Comparison of ENCODE assay signal across 7 mouse cellular contexts in the genomic region with DNA sequence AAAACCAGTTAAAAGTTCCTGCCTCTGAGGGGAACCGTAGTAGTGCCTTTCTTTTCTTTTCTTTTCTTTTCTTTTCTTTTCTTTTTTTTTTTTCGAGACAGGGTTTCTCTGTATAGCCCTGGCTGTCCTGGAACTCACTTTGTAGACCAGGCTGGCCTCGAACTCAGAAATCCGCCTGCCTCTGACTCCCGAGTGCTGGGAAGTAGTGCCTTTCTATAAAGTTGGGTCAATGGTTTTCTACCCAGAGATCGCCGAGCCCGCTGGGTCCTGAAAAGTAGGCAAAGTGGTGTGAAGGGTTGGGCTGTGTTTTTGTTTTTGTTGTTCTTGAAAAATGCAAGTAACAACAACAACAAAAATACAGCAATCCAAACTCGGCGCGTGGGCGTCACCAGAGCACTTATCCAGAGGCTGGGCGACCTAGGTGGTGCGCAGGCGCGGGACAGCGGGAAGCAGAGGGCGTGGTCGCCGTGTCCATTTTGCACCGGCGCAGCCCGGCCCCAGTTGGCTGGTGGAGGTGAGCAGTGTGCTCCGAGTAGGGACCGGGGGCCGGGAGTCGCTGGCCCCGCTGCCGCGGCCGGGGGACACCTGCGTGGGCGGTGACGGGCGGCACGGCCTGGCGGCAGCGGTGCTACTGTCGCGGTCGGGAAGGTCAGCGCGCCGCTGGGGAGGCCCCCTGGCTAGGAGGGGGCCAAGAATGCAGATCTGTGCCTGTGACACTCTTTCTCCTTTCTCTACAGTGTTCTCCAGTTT. TPM values are rescaled to one million over a fixed set of nuclear protein-coding genes. Genes with fewer than 3 reads are reported as not detected.
A peak's percentile ranks its signal among the peaks of the same experiment; 100 is the strongest.
DNase-seq lines count a peak whose midpoint lies in the region; ATAC-seq lines count a peak whose summit lies in the region.

No protein-coding gene starts in this region.

- no peaks in the 10 kb centered on the region for H3K9me3 ChIP-seq in embryonic facial prominence, embryonic 11.5 days (replicated peaks; ENCODE audit: control insufficient read depth, low read length)
- no peaks in the 10 kb centered on the region for H3K9me3 ChIP-seq in limb, embryonic 11.5 days (ENCODE audit: control insufficient read depth, low read length)
- no peaks in the 10 kb centered on the region for H3K9me3 ChIP-seq in midbrain, embryonic 14.5 days (ENCODE audit: control insufficient read depth, low read length)

- ATAC-seq in embryonic facial prominence, embryonic 11.5 days (replicated peaks; ENCODE audit: insufficient number of reproducible peaks, low FRiP score, low TSS enrichment, low read depth), result peak; percentile 96
- peak; percentile 88; the same call in 1 of the 2 replicates for ATAC-seq in limb, embryonic 11.5 days (ENCODE audit: insufficient number of reproducible peaks, low FRiP score, low TSS enrichment, low read depth)
- ATAC-seq in midbrain, embryonic 14.5 days (ENCODE audit: low FRiP score, low TSS enrichment), result peak; percentile 92

- peak overlapping the region; percentile 80 for H3K9ac ChIP-seq in embryonic facial prominence, embryonic 11.5 days (replicated peaks; ENCODE audit: low read length)
- H3K9ac ChIP-seq in limb, embryonic 11.5 days (ENCODE audit: low read length), result peak overlapping the region; percentile 85
- peak overlapping the region; percentile 78 for H3K9ac ChIP-seq in midbrain, embryonic 14.5 days (replicated peaks; ENCODE audit: low read length)

- no peaks in the 10 kb centered on the region for H3K36me3 ChIP-seq in embryonic facial prominence, embryonic 11.5 days (replicated peaks; ENCODE audit: control insufficient read depth, insufficient read depth, low read depth, low read length)
- H3K36me3 ChIP-seq in limb, embryonic 11.5 days (ENCODE audit: control insufficient read depth, insufficient read depth, low read length), result no peaks in the 10 kb centered on the region
- peaks cover 5% of the 10 kb centered on the region; the same call in 1 of the 2 replicates for H3K36me3 ChIP-seq in midbrain, embryonic 14.5 days (ENCODE audit: control insufficient read depth, insufficient read depth, low read length)

- WGBS in embryonic facial prominence, embryonic 11.5 days, result 7% methylated on average over 43 of the region's 44 CpGs
- 6% methylated on average over 44 of the region's 44 CpGs for WGBS in limb, embryonic 11.5 days
- 5% methylated on average over 44 of the region's 44 CpGs for WGBS in midbrain, embryonic 14.5 days

- peak overlapping the region; percentile 79 for H3K4me3 ChIP-seq in embryonic facial prominence, embryonic 11.5 days (ENCODE audit: low read depth, low read length)
- H3K4me3 ChIP-seq in limb, embryonic 11.5 days (ENCODE audit: low read depth, low read length), result peak overlapping the region; percentile 68
- H3K4me3 ChIP-seq in midbrain, embryonic 14.5 days (replicated peaks; ENCODE audit: low read depth, low read length), result peak overlapping the region; percentile 74

- no peaks in the 10 kb centered on the region for H3K4me1 ChIP-seq in embryonic facial prominence, embryonic 11.5 days (ENCODE audit: control insufficient read depth, insufficient read depth, low read length)
- no peaks in the 10 kb centered on the region for H3K4me1 ChIP-seq in limb, embryonic 11.5 days (ENCODE audit: control insufficient read depth, insufficient read depth, low read length)
- H3K4me1 ChIP-seq in midbrain, embryonic 14.5 days (ENCODE audit: control insufficient read depth, insufficient read depth, low read length), result peaks cover 28% of the 10 kb centered on the region

- no peaks in the 10 kb centered on the region for H3K27me3 ChIP-seq in embryonic facial prominence, embryonic 11.5 days (ENCODE audit: control insufficient read depth, insufficient read depth, low read length)
- no peaks in the 10 kb centered on the region for H3K27me3 ChIP-seq in limb, embryonic 11.5 days (ENCODE audit: control insufficient read depth, insufficient read depth, low read length)
- no peaks in the 10 kb centered on the region for H3K27me3 ChIP-seq in midbrain, embryonic 14.5 days (ENCODE audit: control insufficient read depth, insufficient read depth, low read length)

- peak; percentile 96 for DNase-seq in adrenal gland, postnatal 14 days
- peak; percentile 90 for DNase-seq in embryonic facial prominence, embryonic 11.5 days (ENCODE audit: low spot score)
- peak; percentile 99 for DNase-seq in heart, adult 11 months
- peak; percentile 92 for DNase-seq in kidney, adult 18-20 months
- peak; percentile 95 for DNase-seq in limb, embryonic 11.5 days (ENCODE audit: low spot score)
- peak; percentile 92 for DNase-seq in midbrain, embryonic 14.5 days
- peak; percentile 79 to 87 for DNase-seq in spleen, adult 18-20 months

- H3K27ac ChIP-seq in embryonic facial prominence, embryonic 11.5 days (replicated peaks; ENCODE audit: low read depth, low read length), result 0 out of 2 replicates have a peak overlapping the region, but pooled peaks have one; percentile 41
- H3K27ac ChIP-seq in limb, embryonic 11.5 days (replicated peaks; ENCODE audit: low read depth, low read length), result 0 out of 2 replicates have a peak overlapping the region, but pooled peaks have one; percentile 55
- peak overlapping the region; percentile 80 for H3K27ac ChIP-seq in midbrain, embryonic 14.5 days (replicated peaks; ENCODE audit: low read depth, low read length)

- H3K4me2 ChIP-seq in embryonic facial prominence, embryonic 11.5 days (ENCODE audit: low read depth, low read length), result peak overlapping the region; percentile 45
- peak overlapping the region; percentile 51 for H3K4me2 ChIP-seq in limb, embryonic 11.5 days (ENCODE audit: low read depth, severe bottlenecking)
- H3K4me2 ChIP-seq in midbrain, embryonic 14.5 days (ENCODE audit: low read length), result peak overlapping the region; percentile 67

RNA-seq across cellular contexts. Expression of gene Trim13, which starts 1.2 kb away (rescaled TPM):
- total RNA-seq in adrenal gland, postnatal 14 days (2021), result 7.6 and 7.7 TPM in 2 replicates
- polyA plus RNA-seq in embryonic facial prominence, embryonic 11.5 days (2014; fragmentation: Nextera tagmentation; extraction: Ambion mirVana), result 25.7 and 28.2 TPM in 2 replicates
- 16.8 and 19.2 TPM in 2 replicates for polyA plus RNA-seq in limb, embryonic 11.5 days (2014; fragmentation: Nextera tagmentation; extraction: Ambion mirVana)
- 50.8 and 59.9 TPM in 2 replicates for polyA plus RNA-seq in midbrain, embryonic 14.5 days (2014; fragmentation: Nextera tagmentation; extraction: Ambion mirVana)

RNA-seq across cellular contexts. Expression of gene Kcnrg, which starts 8.0 kb away (rescaled TPM):
- total RNA-seq in adrenal gland, postnatal 14 days (2021), result 0.26 and 0.41 TPM in 2 replicates
- 0.53 and 0.89 TPM in 2 replicates for polyA plus RNA-seq in embryonic facial prominence, embryonic 11.5 days (2014; fragmentation: Nextera tagmentation; extraction: Ambion mirVana)
- polyA plus RNA-seq in limb, embryonic 11.5 days (2014; fragmentation: Nextera tagmentation; extraction: Ambion mirVana), result 0.79 TPM in 2 replicates
- polyA plus RNA-seq in midbrain, embryonic 14.5 days (2014; fragmentation: Nextera tagmentation; extraction: Ambion mirVana), result 2.9 and 4.3 TPM in 2 replicates

RNA-seq across cellular contexts. Expression of gene Spryd7, which starts 42.5 kb away (rescaled TPM):
- total RNA-seq in adrenal gland, postnatal 14 days (2021), result 17.8 and 17.9 TPM in 2 replicates
- 18.1 and 19.0 TPM in 2 replicates for polyA plus RNA-seq in embryonic facial prominence, embryonic 11.5 days (2014; fragmentation: Nextera tagmentation; extraction: Ambion mirVana)
- polyA plus RNA-seq in limb, embryonic 11.5 days (2014; fragmentation: Nextera tagmentation; extraction: Ambion mirVana), result 14.4 and 15.4 TPM in 2 replicates
- 51.3 and 54.8 TPM in 2 replicates for polyA plus RNA-seq in midbrain, embryonic 14.5 days (2014; fragmentation: Nextera tagmentation; extraction: Ambion mirVana)

Comparison
In these comparisons a context has a peak if more than half of its experiments do, and no peak if none do; other contexts are left out.
1. Peak in every context shown above with its lines: DNase-seq, ATAC-seq, H3K4me3 ChIP-seq and H3K27ac ChIP-seq.